Mouse (Mus musculus) spleen, postnatal 10 days (tissue): ENCODE results near the gene Irs1.

Source experiments
- DNase-seq, 2 experiments: peaks; one replicate each; pipeline ENCODE4 v3.0.0; 2021 to 2022; ENCODE audit warnings: low spot score in 2 of 2

Irs1 gene

GRCm38 (mm10) chr1:82291151-82291797, at the start of gene Irs1:
TSS of gene Irs1 (minus strand) at chr1:82291416.
- DNase-seq = peak; percentile 13 to 37

- DNase-seq = no peak
These were observed 43.3 kb upstream of the Irs1 start for GRCm38 (mm10) chr1:82334506-82334905.

GRCm38 (mm10) chr1:82329954-82330247, 38.7 kb upstream of the Irs1 start:
- no peak for DNase-seq

GRCm38 (mm10) chr1:82329237-82329953, 38.2 kb upstream of the Irs1 start:
- no peak for DNase-seq

GRCm38 (mm10) chr1:82328033-82328775, 37.0 kb upstream of the Irs1 start:
- DNase-seq = no peak

GRCm38 (mm10) chr1:82326120-82326519, 34.9 kb upstream of the Irs1 start:
- DNase-seq = no peak

GRCm38 (mm10) chr1:82324131-82324785, 33.0 kb upstream of the Irs1 start:
- DNase-seq = no peak

- no peak for DNase-seq
These were observed 30.2 kb upstream of the Irs1 start for GRCm38 (mm10) chr1:82321441-82321840.

GRCm38 (mm10) chr1:82320864-82321263, 29.6 kb upstream of the Irs1 start:
- DNase-seq = no peak

- DNase-seq = no peak
These were observed 29.2 kb upstream of the Irs1 start for GRCm38 (mm10) chr1:82320456-82320855.

GRCm38 (mm10) chr1:82316746-82317126, 25.5 kb upstream of the Irs1 start:
- DNase-seq = peak in 1 of 2 experiments; percentile 68

GRCm38 (mm10) chr1:82316111-82316745, 25.0 kb upstream of the Irs1 start, which contains the start of gene Rhbdd1:
TSS of gene Rhbdd1 (plus strand) at chr1:82316452.
- peak; percentile 88 to 97 for DNase-seq

GRCm38 (mm10) chr1:82304483-82304882, 13.3 kb upstream of the Irs1 start:
- DNase-seq = no peak

- DNase-seq = no peak
These were observed 7.4 kb upstream of the Irs1 start for GRCm38 (mm10) chr1:82298586-82298985.

- no peak for DNase-seq
These were observed 2.9 kb upstream of the Irs1 start for GRCm38 (mm10) chr1:82294102-82294501.

- no peak for DNase-seq
These were observed 1.6 kb upstream of the Irs1 start for GRCm38 (mm10) chr1:82292771-82293170.

GRCm38 (mm10) chr1:82291930-82292712, 905 bp upstream of the Irs1 start:
- no peak for DNase-seq

- peak in 1 of 2 experiments; percentile 44 for DNase-seq
These were observed 479 bp downstream of the Irs1 start for GRCm38 (mm10) chr1:82290723-82291150.

- DNase-seq = peak in 1 of 2 experiments; percentile 36
These were observed 1.1 kb downstream of the Irs1 start for GRCm38 (mm10) chr1:82289990-82290681.
